Comparison of ENCODE assay signal across 10 mouse cellular contexts in genomic region chr5:139694292-139694988, GRCm38 (mm10). TPM values are rescaled to one million over a fixed set of nuclear protein-coding genes. Genes with fewer than 3 reads are reported as not detected.
DNase-seq lines count a peak whose midpoint lies in the region; ATAC-seq lines count a peak whose summit lies in the region.
"Had no signal": no experiment of that assay in that cellular context is flagged by ENCODE, and none has a peak within 500 bp of the region (broad histone marks: within the 10 kb centered on the region; RNA-seq: fewer than 3 reads in every experiment).

No protein-coding gene starts in this region.

- H3K4me2 ChIP-seq in heart, embryonic 16.5 days (ENCODE audit: low read depth, low read length): 0 out of 2 replicates have a peak overlapping the region, but pooled peaks have one; percentile 30
- H3K4me2 ChIP-seq in midbrain, embryonic 15.5 days: peak overlapping the region; percentile 18
- peak overlapping the region; percentile 34 for H3K4me2 ChIP-seq in hindbrain, embryonic 16.5 days (ENCODE audit: low read length)
- H3K4me2 ChIP-seq in stomach, embryonic 16.5 days (ENCODE audit: low read depth, low read length): peak overlapping the region; percentile 33

- H3K36me3 ChIP-seq in heart, embryonic 16.5 days (ENCODE audit: control insufficient read depth, insufficient read depth): no peaks in the 10 kb centered on the region
- H3K36me3 ChIP-seq in midbrain, embryonic 15.5 days (replicated peaks): no peaks in the 10 kb centered on the region
- H3K36me3 ChIP-seq in midbrain, embryonic 10.5 days: no peaks in the 10 kb centered on the region
- no peaks in the 10 kb centered on the region for H3K36me3 ChIP-seq in hindbrain, embryonic 16.5 days (ENCODE audit: control insufficient read depth, insufficient read depth, low read length)
- H3K36me3 ChIP-seq in stomach, embryonic 16.5 days (ENCODE audit: control insufficient read depth, insufficient read depth, low read length): no peaks in the 10 kb centered on the region

- H3K4me1 ChIP-seq in heart, embryonic 16.5 days (ENCODE audit: control insufficient read depth, insufficient read depth, low read length): 0 out of 2 replicates have a peak, but pooled peaks cover 2% of the 10 kb centered on the region
- H3K4me1 ChIP-seq in midbrain, embryonic 15.5 days: peaks cover 10% of the 10 kb centered on the region
- peaks cover 11% of the 10 kb centered on the region for H3K4me1 ChIP-seq in midbrain, embryonic 10.5 days
- peaks cover 6% of the 10 kb centered on the region for H3K4me1 ChIP-seq in hindbrain, embryonic 16.5 days (ENCODE audit: control insufficient read depth, insufficient read depth, low read depth, low read length)
- no peaks in the 10 kb centered on the region for H3K4me1 ChIP-seq in stomach, embryonic 16.5 days (ENCODE audit: control insufficient read depth, insufficient read depth, low read length)

- peaks cover 5% of the 10 kb centered on the region for H3K9me3 ChIP-seq in heart, embryonic 16.5 days (replicated peaks; ENCODE audit: control insufficient read depth, low read length)
- H3K9me3 ChIP-seq in midbrain, embryonic 15.5 days: no peaks in the 10 kb centered on the region
- peaks cover 3% of the 10 kb centered on the region; the same call in 1 of the 2 replicates for H3K9me3 ChIP-seq in midbrain, embryonic 10.5 days (replicated peaks)
- no peaks in the 10 kb centered on the region for H3K9me3 ChIP-seq in hindbrain, embryonic 16.5 days (ENCODE audit: control insufficient read depth, low read length)
- H3K9me3 ChIP-seq in stomach, embryonic 16.5 days (replicated peaks; ENCODE audit: control insufficient read depth, low read length): no peaks in the 10 kb centered on the region; the same call in 1 of the 2 replicates

- 0 out of 2 replicates have a peak, but pooled peaks cover 2% of the 10 kb centered on the region for H3K27me3 ChIP-seq in heart, embryonic 16.5 days (ENCODE audit: control insufficient read depth, insufficient read depth, low read length)
- H3K27me3 ChIP-seq in midbrain, embryonic 15.5 days (replicated peaks): no peaks in the 10 kb centered on the region
- peaks cover 8% of the 10 kb centered on the region; the same call in 1 of the 2 replicates for H3K27me3 ChIP-seq in midbrain, embryonic 10.5 days (ENCODE audit: low read depth, poor library complexity, severe bottlenecking)
- no peaks in the 10 kb centered on the region for H3K27me3 ChIP-seq in hindbrain, embryonic 16.5 days (replicated peaks; ENCODE audit: control insufficient read depth, insufficient read depth, low read length)
- H3K27me3 ChIP-seq in stomach, embryonic 16.5 days (ENCODE audit: control insufficient read depth, insufficient read depth, low read length): no peaks in the 10 kb centered on the region

- intact Hi-C loops in heart, postnatal 10 days (cut with DNase I): no loop called here

- no peak for ATAC-seq in heart, embryonic 16.5 days (replicated peaks; ENCODE audit: extremely low read depth, insufficient read depth, low FRiP score)
- peak; percentile 50; the same call in 1 of the 2 replicates for ATAC-seq in midbrain, embryonic 15.5 days (replicated peaks)
- ATAC-seq in hindbrain, embryonic 16.5 days: peak; percentile 70
- no peak for ATAC-seq in stomach, embryonic 16.5 days (ENCODE audit: insufficient read depth, low FRiP score)
- ATAC-seq in frontal cortex, adult (ENCODE audit: low TSS enrichment): no peak

- no peak overlapping the region for H3K4me3 ChIP-seq in heart, embryonic 16.5 days (ENCODE audit: low read length)
- no peak overlapping the region for H3K4me3 ChIP-seq in midbrain, embryonic 15.5 days
- no peak overlapping the region for H3K4me3 ChIP-seq in midbrain, embryonic 10.5 days
- H3K4me3 ChIP-seq in hindbrain, embryonic 16.5 days (ENCODE audit: low read length): no peak overlapping the region
- H3K4me3 ChIP-seq in stomach, embryonic 16.5 days (replicated peaks; ENCODE audit: low read length): 0 out of 2 replicates have a peak overlapping the region, but pooled peaks have one; percentile 9
- H3K4me3 ChIP-seq: myocyte had no signal

- H3K9ac ChIP-seq in heart, embryonic 16.5 days (ENCODE audit: low read length): 0 out of 2 replicates have a peak overlapping the region, but pooled peaks have one; percentile 38
- H3K9ac ChIP-seq in midbrain, embryonic 15.5 days: no peak overlapping the region
- H3K9ac ChIP-seq in hindbrain, embryonic 16.5 days (ENCODE audit: low read depth, low read length): no peak overlapping the region
- peak overlapping the region; percentile 47; the same call in 1 of the 2 replicates for H3K9ac ChIP-seq in stomach, embryonic 16.5 days (ENCODE audit: low read length)

- 59% methylated on average over 16 of the region's 16 CpGs for WGBS in heart, embryonic 16.5 days
- 56% methylated on average over 16 of the region's 16 CpGs for WGBS in midbrain, embryonic 15.5 days
- WGBS in midbrain, embryonic 10.5 days: 71% methylated on average over 16 of the region's 16 CpGs
- 43% methylated on average over 16 of the region's 16 CpGs for WGBS in hindbrain, embryonic 16.5 days
- 58% methylated on average over 16 of the region's 16 CpGs for WGBS in stomach, embryonic 16.5 days

- no peak for DNase-seq in heart, postnatal 10 days
- no peak for DNase-seq in midbrain, embryonic 10.5 days (ENCODE audit: low spot score)
- no peak for DNase-seq in adrenal gland, postnatal 25 days
- DNase-seq: right cerebral cortex, postnatal 14 days had no signal

- no peak overlapping the region for H3K27ac ChIP-seq in heart, embryonic 16.5 days (ENCODE audit: low read length)
- H3K27ac ChIP-seq in midbrain, embryonic 15.5 days: no peak overlapping the region
- no peak overlapping the region for H3K27ac ChIP-seq in midbrain, embryonic 10.5 days (replicated peaks)
- no peak overlapping the region for H3K27ac ChIP-seq in hindbrain, embryonic 16.5 days (ENCODE audit: low read depth, low read length)
- H3K27ac ChIP-seq in stomach, embryonic 16.5 days (ENCODE audit: low read length): no peak overlapping the region

RNA-seq across cellular contexts. Expression of gene Micall2, which starts 41.7 kb away (rescaled TPM):
- 1.6 and 2.3 TPM in 2 replicates for polyA plus RNA-seq in heart, embryonic 16.5 days (2015; fragmentation: Nextera tagmentation; extraction: Ambion mirVana)
- total RNA-seq in heart, postnatal 10 days (2021): 1 to 10 TPM; 4.1 to 6.6 TPM
- 12.2 and 14.0 TPM in 2 replicates for polyA plus RNA-seq in midbrain, embryonic 15.5 days (2015; fragmentation: Nextera tagmentation; extraction: Ambion mirVana)
- 5.7 and 7.8 TPM in 2 replicates for polyA plus RNA-seq in midbrain, embryonic 10.5 days (2016; fragmentation: Nextera tagmentation; extraction: Ambion mirVana)
- 12.3 and 12.9 TPM in 2 replicates for polyA plus RNA-seq in hindbrain, embryonic 16.5 days (2015; fragmentation: Nextera tagmentation; extraction: Ambion mirVana)
- 9.3 and 9.5 TPM in 2 replicates for polyA plus RNA-seq in stomach, embryonic 16.5 days (2015; fragmentation: Nextera tagmentation; extraction: Ambion mirVana)
- total RNA-seq in adrenal gland, postnatal 25 days (2021): 12.8 and 13.1 TPM in 2 replicates

Comparison
In these comparisons a context has a peak if more than half of its experiments do, and no peak if none do; other contexts are left out.
1. ATAC-seq: peak in midbrain, embryonic 15.5 days (single experiment) and hindbrain, embryonic 16.5 days (single experiment); none in heart, embryonic 16.5 days (single experiment), stomach, embryonic 16.5 days (single experiment) and frontal cortex, adult (single experiment).
2. H3K9ac ChIP-seq: peak in heart, embryonic 16.5 days (single experiment) and stomach, embryonic 16.5 days (single experiment); none in midbrain, embryonic 15.5 days (single experiment) and hindbrain, embryonic 16.5 days (single experiment).
3. Peak in every context shown above with its lines, with median percentiles within 50 percentile points of each other: H3K4me2 ChIP-seq.